Mouse (Mus musculus) C2C12 (cell line): ENCODE measurements around the gene Cep63. TPM values are rescaled to one million over a fixed set of nuclear protein-coding genes. Genes with fewer than 3 reads are reported as not detected.

Experiments
- H3K27me3 ChIP-seq: one replicate; pipeline ENCODE4 v1.6.1; 2011; ENCODE audit not compliant: control insufficient read depth, insufficient read depth, insufficient read length
- H3K36me3 ChIP-seq: one replicate; pipeline ENCODE4 v1.6.1; 2011; ENCODE audit not compliant: control insufficient read depth, insufficient read depth
- H3K4me3 ChIP-seq: one replicate; pipeline ENCODE4 v1.5.1; 2011; ENCODE audit warnings: mild to moderate bottlenecking, control low read depth; ENCODE audit not compliant: poor library complexity, insufficient read depth, severe bottlenecking
- H3K79me2 ChIP-seq: one replicate; pipeline ENCODE4 v1.6.1; 2011; ENCODE audit not compliant: control insufficient read depth, insufficient read depth
- H3K79me3 ChIP-seq: one replicate; pipeline ENCODE4 v1.6.1; 2011; ENCODE audit warnings: low read depth, control low read depth
- H3ac ChIP-seq: one replicate; pipeline ENCODE3; 2011; ENCODE audit warnings: low read depth; ENCODE audit not compliant: control insufficient read depth, insufficient read length
- CEBPB ChIP-seq: IDR thresholded peaks from one replicate; pipeline ENCODE4 v1.6.1; 2011; ENCODE audit warnings: low read depth, mild to moderate bottlenecking, control low read depth, moderate library complexity
- CTCF ChIP-seq: IDR thresholded peaks from one replicate; pipeline ENCODE4 v1.5.1; 2011; ENCODE audit not compliant: control insufficient read depth, insufficient read depth, insufficient read length
- FOSL1 ChIP-seq: IDR thresholded peaks from one replicate; pipeline ENCODE4 v1.8.0; 2011; ENCODE audit warnings: mild to moderate bottlenecking, low read length; ENCODE audit not compliant: poor library complexity, insufficient read depth, severe bottlenecking
- MAX ChIP-seq: IDR thresholded peaks from one replicate; pipeline ENCODE4 v1.6.1; 2011; ENCODE audit warnings: mild to moderate bottlenecking, control low read depth
- MYOD1 ChIP-seq: IDR thresholded peaks from one replicate; pipeline ENCODE4 v1.6.1; 2011; ENCODE audit warnings: low read depth; ENCODE audit not compliant: control insufficient read depth, insufficient read length
- MYOG ChIP-seq: IDR thresholded peaks from one replicate; pipeline ENCODE4 v1.6.1; 2011; ENCODE audit not compliant: control insufficient read depth, insufficient read length; ENCODE audit errors: extremely low read depth
- USF1 ChIP-seq: IDR thresholded peaks from one replicate; pipeline ENCODE4 v1.6.1; 2011; ENCODE audit warnings: low read depth, mild to moderate bottlenecking, control low read depth, moderate library complexity
- polyA plus RNA-seq: library from polyadenylated mRNA; unstranded; fragments of >200 nt; fragmentation: generic; extraction: Trizol; gene quantifications from one replicate; pipeline ENCODE4 v1.2.1, GENCODE M21; 2012; ENCODE audit warnings: missing spikeins

Cep63 gene
- polyA plus RNA-seq, 1 experiment = 9.4 TPM

GRCm38 (mm10) chr9:102656355-102657095 is 30.2 kb upstream of the Cep63 start:
- TF ChIP-seq MYOG (no peak), CEBPB (no peak), FOSL1 (no peak), CTCF (no peak), USF1 (no peak), MAX (no peak), MYOD1 (no peak)
- no peak overlapping the region for H3ac ChIP-seq
- H3K36me3 ChIP-seq = no peaks in the 10 kb centered on the region
- H3K4me3 ChIP-seq = no peak overlapping the region
- no peaks in the 10 kb centered on the region for H3K27me3 ChIP-seq
- H3K79me3 ChIP-seq = no peaks in the 10 kb centered on the region
- H3K79me2 ChIP-seq = no peaks in the 10 kb centered on the region

GRCm38 (mm10) chr9:102651199-102651720 is 24.9 kb upstream of the Cep63 start:
- TF ChIP-seq FOSL1 = no peak
- TF ChIP-seq MYOG = no peak
- no peak for TF ChIP-seq MAX
- TF ChIP-seq USF1 = no peak
- no peak for TF ChIP-seq MYOD1
- TF ChIP-seq CEBPB = no peak
- no peak for TF ChIP-seq CTCF
- H3K79me3 ChIP-seq = no peaks in the 10 kb centered on the region
- H3K27me3 ChIP-seq = no peaks in the 10 kb centered on the region
- no peaks in the 10 kb centered on the region for H3K79me2 ChIP-seq
- H3K36me3 ChIP-seq = no peaks in the 10 kb centered on the region
- no peak overlapping the region for H3ac ChIP-seq
- no peak overlapping the region for H3K4me3 ChIP-seq

- Histone ChIP-seq H3K4me3 (no peak overlapping the region), H3K79me2 (no peaks in the 10 kb centered on the region), H3ac (no peak overlapping the region), H3K27me3 (no peaks in the 10 kb centered on the region), H3K36me3 (no peaks in the 10 kb centered on the region), H3K79me3 (no peaks in the 10 kb centered on the region)
- TF ChIP-seq CTCF (no peak), MAX (peak; percentile 98)
These were observed 24.3 kb upstream of the Cep63 start for GRCm38 (mm10) chr9:102650637-102651036.

GRCm38 (mm10) chr9:102649917-102650527 is 23.7 kb upstream of the Cep63 start:
- H3K4me3 ChIP-seq = no peak overlapping the region
- no peak overlapping the region for H3ac ChIP-seq
- H3K79me3 ChIP-seq = no peaks in the 10 kb centered on the region
- TF ChIP-seq CEBPB (peak; percentile 90), CTCF (no peak), MYOD1 (peak; percentile 60)
- no peaks in the 10 kb centered on the region for H3K79me2 ChIP-seq
- H3K36me3 ChIP-seq = no peaks in the 10 kb centered on the region
- H3K27me3 ChIP-seq = no peaks in the 10 kb centered on the region

GRCm38 (mm10) chr9:102647010-102647409 is 20.7 kb upstream of the Cep63 start:
- Histone ChIP-seq H3K36me3 (no peaks in the 10 kb centered on the region), H3K27me3 (no peaks in the 10 kb centered on the region), H3K4me3 (no peak overlapping the region), H3ac (no peak overlapping the region), H3K79me2 (no peaks in the 10 kb centered on the region), H3K79me3 (no peaks in the 10 kb centered on the region)
- TF ChIP-seq MAX = no peak
- no peak for TF ChIP-seq FOSL1
- TF ChIP-seq CEBPB = no peak
- TF ChIP-seq MYOG = no peak
- no peak for TF ChIP-seq USF1
- TF ChIP-seq MYOD1 = no peak
- no peak for TF ChIP-seq CTCF

- Histone ChIP-seq H3ac (no peak overlapping the region), H3K79me2 (no peaks in the 10 kb centered on the region), H3K36me3 (no peaks in the 10 kb centered on the region), H3K27me3 (no peaks in the 10 kb centered on the region), H3K4me3 (no peak overlapping the region), H3K79me3 (no peaks in the 10 kb centered on the region)
- TF ChIP-seq USF1 = no peak
- TF ChIP-seq MYOD1 = no peak
These were observed 18.9 kb upstream of the Cep63 start for GRCm38 (mm10) chr9:102645119-102645695.
